Mouse (Mus musculus): Measurements from ENCODE around the gene Slc25a26. TPM values are rescaled to one million over a fixed set of nuclear protein-coding genes. Genes with fewer than 3 reads are reported as not detected.

Gene Slc25a26
- polyA plus RNA-seq, 1 experiment from 2014 or later: 8.5 TPM

DNA sequence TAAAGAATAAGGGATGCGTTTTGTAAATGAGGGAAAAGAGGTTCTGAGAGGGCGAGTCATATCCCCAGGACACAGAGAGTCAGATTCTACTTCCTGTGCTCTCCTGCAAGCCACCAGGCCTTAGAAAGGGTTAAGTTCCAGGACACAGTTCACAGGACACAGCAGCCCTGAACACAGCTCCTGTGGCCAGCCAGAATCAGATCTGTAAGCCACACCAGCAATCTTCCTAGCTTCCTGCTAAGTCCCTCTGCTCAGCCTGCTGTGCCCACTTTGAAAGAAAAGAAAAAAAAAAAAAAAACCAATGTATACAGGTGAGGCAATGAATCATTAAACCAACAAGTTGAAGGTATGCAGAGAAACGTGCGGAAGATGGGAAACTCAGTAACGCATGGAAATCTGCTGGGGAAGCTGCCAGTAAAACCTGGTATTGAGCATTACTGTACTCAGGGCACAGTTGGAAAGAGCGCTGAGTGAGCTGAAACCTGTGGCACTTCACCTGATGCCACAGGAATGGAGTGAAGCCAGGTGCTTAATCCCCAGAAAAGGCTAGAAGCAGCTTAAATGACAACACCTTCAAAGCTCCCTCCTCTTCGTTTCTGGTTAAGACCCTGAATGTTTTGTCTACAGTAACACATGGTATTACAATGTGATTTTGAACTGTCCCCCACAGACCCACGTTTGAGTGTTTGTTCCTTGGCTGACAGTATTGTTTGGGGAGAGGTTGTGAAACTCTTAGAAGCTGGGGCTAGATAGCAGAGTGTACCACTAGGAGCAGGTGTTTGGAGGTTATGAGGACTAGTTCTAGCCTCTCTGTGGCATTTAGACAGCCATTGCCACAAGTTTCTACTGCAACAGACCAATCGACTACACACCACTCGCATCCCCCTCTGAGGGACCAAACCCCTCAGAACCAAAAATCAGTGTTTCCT is 153.5 kb downstream of the Slc25a26 start:
- ATAC-seq (ENCODE audit: insufficient number of reproducible peaks, low FRiP score, low TSS enrichment, low read depth): no peak
- no peaks in the 10 kb centered on the region for H3K9me3 ChIP-seq (replicated peaks)
- H3K4me1 ChIP-seq: peaks cover 51% of the 10 kb centered on the region
- no peak overlapping the region for H3K9ac ChIP-seq
- H3K27ac ChIP-seq (replicated peaks): no peak overlapping the region
- no peak overlapping the region for H3K4me2 ChIP-seq (replicated peaks)
- no peaks in the 10 kb centered on the region for H3K27me3 ChIP-seq
- WGBS: 61% methylated on average over 10 of the region's 10 CpGs
- H3K36me3 ChIP-seq: no peaks in the 10 kb centered on the region; the same call in 1 of the 2 replicates
- H3K4me3 ChIP-seq (replicated peaks): no peak overlapping the region

Small RNAs within 50 kb of the gene (microRNA-seq; reads per million reads assigned to microRNA genes)
- gene Mir7041 (ENCODE audit: borderline number of aligned reads): not detected

Other genes starting within 250 kb of the Slc25a26 start
- gene Magi1, start 216.4 kb upstream of the Slc25a26 start, polyA plus RNA-seq (2015; fragmentation: Nextera tagmentation; extraction: Ambion mirVana): 8.3 and 9.1 TPM in 2 replicates
- gene Lrig1, start 199.8 kb downstream of the Slc25a26 start, polyA plus RNA-seq (2015; fragmentation: Nextera tagmentation; extraction: Ambion mirVana): 28.9 TPM in 2 replicates

Measured in embryonic facial prominence, embryonic 15.5 days (tissue).